Mouse (Mus musculus) gastrocnemius, postnatal 14 days (tissue): ENCODE measurements around the gene Cenpx. TPM values are rescaled to one million over a fixed set of nuclear protein-coding genes. Genes with fewer than 3 reads are reported as not detected.
"Not testable (repeated sequence)": the region's sequence is repeated elsewhere in the genome, so short reads cannot be mapped to it uniquely, and the experiment has no call there.

Experiments
- DNase-seq: peaks from one replicate; pipeline ENCODE4 v3.0.0; 2021; ENCODE audit warnings: mixed read lengths
- intact Hi-C: fragments of 180-260 bp; cut with DNase I; formaldehyde crosslinking; loops from one replicate; pipeline ENCODE4 v1.15.1; 2025; ENCODE audit warnings: low total_unique reads
- long read RNA-seq, 2 experiments: library from polyadenylated mRNA; stranded (forward); transcript quantifications; one replicate each; pipeline ENCODE4 v2.0.0; 2021
- total RNA-seq, 2 experiments: library from RNA; stranded (reverse); gene quantifications; 2 replicates each; pipeline ENCODE4 v1.2.3; 2021

Gene Cenpx
- total RNA-seq, result 10 to 100 TPM; 25.7 to 33.3 TPM
- long read RNA-seq, experiment 1, transcript Cenpx-202 (5 exons, 606 nt), result major isoform, 22 of 32 reads
- long read RNA-seq, experiment 1, partial matches to known transcripts, result 0 of 32 reads
- long read RNA-seq, experiment 1, other reads (novel, unspliced or antisense), result 7 of 32 reads
- long read RNA-seq, experiment 2, transcript Cenpx-202 (5 exons, 606 nt), result major isoform, 23 of 33 reads
- long read RNA-seq, experiment 2, partial matches to known transcripts, result 3 of 33 reads
- long read RNA-seq, experiment 2, other reads (novel, unspliced or antisense), result 3 of 33 reads

GRCm38 (mm10) chr11:120713580-120714518, at the start of gene Cenpx, which contains the start of gene Lrrc45:
Gene Cenpx (minus strand): TSS chr11:120713738.
Gene Lrrc45 (plus strand): TSS chr11:120713925.
- peak; percentile 96 for DNase-seq
- intact Hi-C loops, result no loop called here

GRCm38 (mm10) chr11:120762672-120763041, 49.1 kb upstream of the Cenpx start, which contains the start of gene Hmga1b:
Gene Hmga1b (plus strand): TSS chr11:120762794.
- intact Hi-C loops, DNase-seq: not testable (repeated sequence)

GRCm38 (mm10) chr11:120761811-120762671, 48.5 kb upstream of the Cenpx start:
- no peak for DNase-seq
- intact Hi-C loops, result no loop called here

GRCm38 (mm10) chr11:120760236-120760635, 46.7 kb upstream of the Cenpx start:
- intact Hi-C loops, result no loop called here
- no peak for DNase-seq

- intact Hi-C loops, result no loop called here
Observed at GRCm38 (mm10) chr11:120751606-120752005, 38.1 kb upstream of the Cenpx start.

GRCm38 (mm10) chr11:120749430-120749829, 35.9 kb upstream of the Cenpx start:
- no peak for DNase-seq
- intact Hi-C loops, result no loop called here

More at GRCm38 (mm10) chr11:120751606-120752005, 38.1 kb upstream of the Cenpx start:
- DNase-seq, result no peak

- intact Hi-C loops, result no loop called here
- no peak for DNase-seq
Observed at GRCm38 (mm10) chr11:120747974-120748373, 34.4 kb upstream of the Cenpx start.

GRCm38 (mm10) chr11:120744121-120744701, 30.7 kb upstream of the Cenpx start:
- intact Hi-C loops, result no loop called here
- no peak for DNase-seq

GRCm38 (mm10) chr11:120740981-120741380, 27.4 kb upstream of the Cenpx start:
- intact Hi-C loops, result no loop called here
- DNase-seq, result no peak

GRCm38 (mm10) chr11:120736424-120736823, 22.9 kb upstream of the Cenpx start:
- intact Hi-C loops, result no loop called here
- DNase-seq, result no peak

GRCm38 (mm10) chr11:120733521-120733920, 20.0 kb upstream of the Cenpx start:
- intact Hi-C loops, result no loop called here
- DNase-seq, result peak; percentile 55

GRCm38 (mm10) chr11:120731858-120732680, 18.5 kb upstream of the Cenpx start, which contains the start of gene Cbr2:
Gene Cbr2 (minus strand): TSS chr11:120732114.
- no peak for DNase-seq
- intact Hi-C loops, result no loop called here

GRCm38 (mm10) chr11:120731395-120731794, 17.9 kb upstream of the Cenpx start:
- intact Hi-C loops, result no loop called here
- no peak for DNase-seq

- intact Hi-C loops, result no loop called here
- no peak for DNase-seq
Observed at GRCm38 (mm10) chr11:120730331-120730870, 16.9 kb upstream of the Cenpx start.

- DNase-seq, result not testable (repeated sequence)
Observed at GRCm38 (mm10) chr11:120729432-120730050, 16.0 kb upstream of the Cenpx start.

GRCm38 (mm10) chr11:120728530-120729240, 15.1 kb upstream of the Cenpx start:
- intact Hi-C loops, result no loop called here
- DNase-seq, result no peak

More at GRCm38 (mm10) chr11:120729432-120730050, 16.0 kb upstream of the Cenpx start:
- intact Hi-C loops, result not testable (repeated sequence)

GRCm38 (mm10) chr11:120727564-120727963, 14.0 kb upstream of the Cenpx start:
- intact Hi-C loops, result no loop called here

More at GRCm38 (mm10) chr11:120727564-120727963, 14.0 kb upstream of the Cenpx start:
- no peak for DNase-seq
